Mouse (Mus musculus): ENCODE results near the gene Rbfox2. TPM values are rescaled to one million over a fixed set of nuclear protein-coding genes. Genes with fewer than 3 reads are reported as not detected.

Gene Rbfox2
- polyA plus RNA-seq, 1 experiment from 2014 or later = 159 TPM

DNA sequence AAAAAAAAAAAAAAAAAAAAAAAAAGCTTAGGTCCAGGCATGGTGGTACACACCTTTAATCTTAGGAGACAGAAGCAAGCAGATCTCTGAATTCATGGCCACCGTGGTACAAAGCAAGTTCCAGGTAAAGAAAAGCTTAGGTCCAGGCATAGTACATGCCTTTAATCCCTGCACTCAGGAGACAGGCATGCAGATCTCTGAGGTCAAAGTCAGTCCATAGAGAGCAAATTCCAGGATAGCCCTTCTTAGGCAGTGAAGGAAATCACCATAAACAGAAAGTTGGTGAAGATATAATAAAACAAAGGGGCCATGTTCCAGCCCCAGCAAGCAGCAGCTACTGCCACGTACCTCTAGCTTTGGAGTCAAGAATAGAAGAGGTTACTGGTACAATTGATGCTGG, 44.0 kb downstream of the Rbfox2 start:
- Histone ChIP-seq H3K4me2 (replicated peaks) (no peak overlapping the region), H3K4me1 (peaks cover 20% of the 10 kb centered on the region; the same call in 1 of the 2 replicates), H3K36me3 (no peaks in the 10 kb centered on the region), H3K4me3 (no peak overlapping the region), H3K9ac (no peak overlapping the region), H3K9me3 (no peaks in the 10 kb centered on the region), H3K27ac (no peak overlapping the region), H3K27me3 (replicated peaks) (no peaks in the 10 kb centered on the region)
- no peak for ATAC-seq (ENCODE audit: low FRiP score, low read depth)
- WGBS = 96% methylated on average over 2 of the region's 2 CpGs

- H3K4me3 ChIP-seq = no peak overlapping the region
- H3K9ac ChIP-seq = no peak overlapping the region
- no peaks in the 10 kb centered on the region for H3K36me3 ChIP-seq
- H3K27me3 ChIP-seq (replicated peaks) = no peaks in the 10 kb centered on the region
- 0 out of 2 replicates have a peak, but pooled peaks cover 11% of the 10 kb centered on the region for H3K4me1 ChIP-seq
- ATAC-seq (ENCODE audit: low FRiP score, low read depth) = no peak
- WGBS = 34% methylated on average over 6 of the region's 6 CpGs
- no peak overlapping the region for H3K4me2 ChIP-seq (replicated peaks)
- no peaks in the 10 kb centered on the region for H3K9me3 ChIP-seq
- no peak overlapping the region for H3K27ac ChIP-seq
Measured at GRCm38 (mm10) chr15:77257437-77258229, 49.2 kb downstream of the Rbfox2 start.

DNA sequence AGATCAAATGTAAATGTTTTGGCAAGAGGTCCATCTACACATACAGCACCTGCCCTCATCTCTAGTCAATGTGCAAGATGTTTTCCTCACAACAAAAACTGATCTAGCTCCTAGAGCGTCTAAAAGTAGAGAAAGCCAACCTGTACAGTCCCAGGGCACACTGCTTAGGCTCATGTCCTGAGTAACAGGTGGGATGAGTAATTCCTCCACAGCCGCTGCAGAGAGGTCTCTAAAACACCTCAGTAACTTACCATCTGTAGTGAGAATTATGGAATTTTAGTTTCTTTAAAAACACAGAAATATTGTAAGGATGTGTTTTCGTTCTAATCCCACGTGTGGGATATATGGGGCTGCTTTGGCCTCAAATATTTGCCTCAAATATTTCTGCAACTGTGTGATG, 50.0 kb downstream of the Rbfox2 start:
- H3K36me3 ChIP-seq = no peaks in the 10 kb centered on the region
- H3K4me2 ChIP-seq (replicated peaks) = no peak overlapping the region
- H3K4me3 ChIP-seq = no peak overlapping the region
- H3K9me3 ChIP-seq = no peaks in the 10 kb centered on the region
- no peak for ATAC-seq (ENCODE audit: low FRiP score, low read depth)
- H3K27me3 ChIP-seq (replicated peaks) = no peaks in the 10 kb centered on the region
- no peak overlapping the region for H3K27ac ChIP-seq
- 85% methylated on average over 4 of the region's 4 CpGs for WGBS
- H3K9ac ChIP-seq = no peak overlapping the region
- H3K4me1 ChIP-seq = 0 out of 2 replicates have a peak, but pooled peaks cover 11% of the 10 kb centered on the region

- Histone ChIP-seq H3K4me1 (0 out of 2 replicates have a peak, but pooled peaks cover 11% of the 10 kb centered on the region), H3K4me3 (no peak overlapping the region), H3K9ac (no peak overlapping the region), H3K27ac (no peak overlapping the region), H3K27me3 (replicated peaks) (no peaks in the 10 kb centered on the region), H3K9me3 (no peaks in the 10 kb centered on the region), H3K36me3 (no peaks in the 10 kb centered on the region), H3K4me2 (replicated peaks) (no peak overlapping the region)
- ATAC-seq (ENCODE audit: low FRiP score, low read depth) = no peak
- WGBS = 6% methylated on average over 1 of the region's 1 CpGs
Measured at GRCm38 (mm10) chr15:77254636-77255035, 52.2 kb downstream of the Rbfox2 start.

DNA sequence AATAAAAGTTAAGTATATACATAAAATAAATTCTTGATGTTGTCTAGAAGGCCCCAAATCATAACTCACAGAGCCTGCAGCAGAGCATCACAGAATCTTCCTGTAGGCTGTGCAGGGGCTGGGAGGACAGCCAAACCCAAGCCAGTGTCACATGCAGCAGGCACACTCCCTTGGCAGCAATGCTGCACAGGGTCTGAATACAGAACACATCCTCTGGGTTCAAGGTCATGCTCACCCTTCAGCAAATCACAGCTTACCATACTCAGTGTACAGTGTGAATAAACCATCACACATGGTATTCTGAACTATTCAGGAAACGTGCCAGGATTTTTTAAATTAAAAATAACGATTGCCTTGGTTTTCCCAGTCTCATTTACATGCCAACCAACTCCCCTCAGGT, 52.7 kb downstream of the Rbfox2 start:
- Histone ChIP-seq H3K36me3 (no peaks in the 10 kb centered on the region), H3K4me1 (0 out of 2 replicates have a peak, but pooled peaks cover 9% of the 10 kb centered on the region), H3K27me3 (replicated peaks) (no peaks in the 10 kb centered on the region), H3K27ac (no peak overlapping the region), H3K4me3 (no peak overlapping the region), H3K4me2 (replicated peaks) (no peak overlapping the region), H3K9ac (no peak overlapping the region), H3K9me3 (no peaks in the 10 kb centered on the region)
- 60% methylated on average over 2 of the region's 2 CpGs for WGBS
- ATAC-seq (ENCODE audit: low FRiP score, low read depth) = no peak

- 80% methylated on average over 3 of the region's 3 CpGs for WGBS
Measured at GRCm38 (mm10) chr15:77251706-77252105, 55.1 kb downstream of the Rbfox2 start.

DNA sequence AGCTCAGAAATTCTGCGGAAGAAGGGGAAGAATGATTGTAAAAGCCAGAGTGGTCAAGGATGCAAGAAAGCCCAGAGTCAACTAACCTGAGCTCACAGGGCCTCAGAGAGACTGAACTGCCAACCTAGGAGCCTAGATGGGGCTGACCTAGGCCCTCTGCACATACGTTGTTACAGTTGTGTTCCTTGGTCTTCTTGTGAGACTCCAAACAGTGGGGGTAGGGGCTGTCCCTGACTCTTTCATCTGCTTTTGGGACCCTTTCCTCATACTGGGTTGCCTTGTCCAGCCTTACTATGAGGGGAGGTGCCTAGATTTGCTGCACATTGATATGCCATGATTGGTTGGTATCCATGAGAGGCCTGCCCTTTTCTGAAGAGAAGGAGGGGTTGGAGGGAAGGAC, 56.0 kb downstream of the Rbfox2 start:
- 86% methylated on average over 2 of the region's 2 CpGs for WGBS
- ATAC-seq (ENCODE audit: low FRiP score, low read depth) = no peak
- H3K4me1 ChIP-seq = peaks cover 9% of the 10 kb centered on the region

More at GRCm38 (mm10) chr15:77251706-77252105, 55.1 kb downstream of the Rbfox2 start:
- H3K4me3 ChIP-seq = no peak overlapping the region
- no peaks in the 10 kb centered on the region for H3K36me3 ChIP-seq
- no peaks in the 10 kb centered on the region for H3K27me3 ChIP-seq (replicated peaks)
- 0 out of 2 replicates have a peak, but pooled peaks cover 7% of the 10 kb centered on the region for H3K4me1 ChIP-seq
- H3K9me3 ChIP-seq = no peaks in the 10 kb centered on the region
- H3K27ac ChIP-seq = no peak overlapping the region
- no peak overlapping the region for H3K4me2 ChIP-seq (replicated peaks)
- no peak for ATAC-seq (ENCODE audit: low FRiP score, low read depth)
- no peak overlapping the region for H3K9ac ChIP-seq

DNA sequence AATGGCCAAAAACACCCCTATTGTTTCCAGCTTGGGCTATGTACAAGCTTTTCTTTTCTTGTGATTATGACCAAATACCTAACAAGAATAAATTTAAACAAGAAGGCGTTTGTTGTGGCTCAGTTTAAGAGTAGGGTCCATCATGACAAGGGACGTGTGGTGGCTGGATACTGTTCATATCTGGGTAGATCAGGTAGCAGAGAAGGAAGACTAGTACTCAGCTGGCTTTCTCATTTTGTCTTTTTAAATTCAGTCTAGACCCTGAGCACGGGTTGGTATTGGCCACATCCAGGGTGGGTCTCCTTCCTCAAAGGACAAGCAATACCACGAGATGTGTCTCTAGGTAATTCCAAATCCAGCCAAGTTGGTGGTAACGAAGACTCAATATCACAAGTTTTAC, 57.4 kb downstream of the Rbfox2 start:
- Histone ChIP-seq H3K4me1 (peaks cover 16% of the 10 kb centered on the region), H3K27me3 (replicated peaks) (no peaks in the 10 kb centered on the region), H3K9me3 (no peaks in the 10 kb centered on the region), H3K4me3 (no peak overlapping the region), H3K36me3 (no peaks in the 10 kb centered on the region), H3K27ac (no peak overlapping the region), H3K9ac (no peak overlapping the region), H3K4me2 (replicated peaks) (no peak overlapping the region)
- ATAC-seq (ENCODE audit: low FRiP score, low read depth) = no peak
- 90% methylated on average over 5 of the region's 5 CpGs for WGBS

More for the DNA sequence above, 56.0 kb downstream of the Rbfox2 start:
- Histone ChIP-seq H3K27me3 (replicated peaks) (no peaks in the 10 kb centered on the region), H3K27ac (no peak overlapping the region), H3K9ac (no peak overlapping the region), H3K36me3 (no peaks in the 10 kb centered on the region), H3K4me2 (replicated peaks) (no peak overlapping the region), H3K9me3 (no peaks in the 10 kb centered on the region), H3K4me3 (no peak overlapping the region)

- WGBS = 17% methylated on average over 11 of the region's 11 CpGs
- Histone ChIP-seq H3K36me3 (no peaks in the 10 kb centered on the region), H3K4me1 (peaks cover 13% of the 10 kb centered on the region), H3K4me3 (no peak overlapping the region), H3K4me2 (replicated peaks) (peak overlapping the region; percentile 50), H3K27ac (0 out of 2 replicates have a peak overlapping the region, but pooled peaks have one; percentile 2), H3K9ac (no peak overlapping the region), H3K27me3 (replicated peaks) (no peaks in the 10 kb centered on the region), H3K9me3 (no peaks in the 10 kb centered on the region)
- ATAC-seq (ENCODE audit: low FRiP score, low read depth) = peak; percentile 92
Measured at GRCm38 (mm10) chr15:77245418-77246365, 61.1 kb downstream of the Rbfox2 start.

GRCm38 (mm10) chr15:77244634-77245033, 62.2 kb downstream of the Rbfox2 start:
- no peak overlapping the region for H3K9ac ChIP-seq
- peaks cover 13% of the 10 kb centered on the region for H3K4me1 ChIP-seq
- H3K36me3 ChIP-seq = no peaks in the 10 kb centered on the region
- H3K27ac ChIP-seq = no peak overlapping the region
- H3K4me2 ChIP-seq (replicated peaks) = peak overlapping the region; percentile 36
- no peaks in the 10 kb centered on the region for H3K27me3 ChIP-seq (replicated peaks)
- H3K4me3 ChIP-seq = no peak overlapping the region
- H3K9me3 ChIP-seq = no peaks in the 10 kb centered on the region
- ATAC-seq (ENCODE audit: low FRiP score, low read depth) = no peak
- 91% methylated on average over 5 of the region's 5 CpGs for WGBS

- Histone ChIP-seq H3K4me1 (peaks cover 14% of the 10 kb centered on the region), H3K4me3 (no peak overlapping the region), H3K4me2 (replicated peaks) (peak overlapping the region; percentile 36), H3K9ac (no peak overlapping the region), H3K36me3 (no peaks in the 10 kb centered on the region), H3K27ac (no peak overlapping the region), H3K9me3 (no peaks in the 10 kb centered on the region), H3K27me3 (replicated peaks) (no peaks in the 10 kb centered on the region)
- 88% methylated on average over 5 of the region's 5 CpGs for WGBS
- ATAC-seq (ENCODE audit: low FRiP score, low read depth) = no peak
Measured at GRCm38 (mm10) chr15:77243876-77244560, 62.8 kb downstream of the Rbfox2 start.

DNA sequence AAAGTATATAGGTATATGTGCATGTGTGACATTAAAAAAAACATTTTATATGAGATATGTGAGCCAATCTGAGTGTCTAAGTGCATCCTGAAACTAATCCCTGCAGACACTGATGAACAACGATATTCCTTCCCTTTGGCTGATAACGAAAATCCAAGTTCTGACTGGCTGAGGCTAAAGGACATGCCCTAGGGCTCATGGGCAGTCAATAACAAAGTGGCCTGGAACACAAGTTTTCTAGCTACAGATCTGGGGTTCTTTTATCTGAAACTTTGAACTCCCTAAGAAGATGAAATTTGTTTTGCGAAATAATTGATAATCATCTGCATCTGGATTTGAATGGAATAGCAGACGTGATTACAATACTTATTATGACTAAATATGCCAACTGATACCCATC, 66.2 kb downstream of the Rbfox2 start:
- no peak for ATAC-seq (ENCODE audit: low FRiP score, low read depth)
- H3K36me3 ChIP-seq = no peaks in the 10 kb centered on the region
- no peak overlapping the region for H3K4me3 ChIP-seq
- peaks cover 18% of the 10 kb centered on the region for H3K4me1 ChIP-seq
- no peak overlapping the region for H3K27ac ChIP-seq
- H3K27me3 ChIP-seq (replicated peaks) = no peaks in the 10 kb centered on the region
- H3K4me2 ChIP-seq (replicated peaks) = no peak overlapping the region
- no peak overlapping the region for H3K9ac ChIP-seq
- 89% methylated on average over 4 of the region's 4 CpGs for WGBS
- no peaks in the 10 kb centered on the region for H3K9me3 ChIP-seq

All from neural tube, embryonic 12.5 days (tissue).